Mouse (Mus musculus): ENCODE data around the gene Tmem109. TPM values are rescaled to one million over a fixed set of nuclear protein-coding genes. Genes with fewer than 3 reads are reported as not detected.

The Tmem109 gene
- 10 to 100 TPM; 47.7 to 50.3 TPM for total RNA-seq (2021)

- DNase-seq (ENCODE audit: low spot score in 2 of 2): peak; percentile 93 to 97
- intact Hi-C loops (cut with DNase I): loop anchor here (5.0 kb wide), 2 partner anchors 74 to 169 kb away; no protein-coding TSS in a partner anchor
Observed at GRCm38 (mm10) chr19:10881426-10882154, at the start of gene Tmem109. Tmem109 (minus strand) TSS chr19:10882001.

GRCm38 (mm10) chr19:10930641-10931040, 48.8 kb upstream of the Tmem109 start:
- no peak for DNase-seq (ENCODE audit: low spot score in 2 of 2)
- intact Hi-C loops (cut with DNase I): no loop called here

- DNase-seq (ENCODE audit: low spot score in 2 of 2): no peak
- intact Hi-C loops (cut with DNase I): no loop called here
Observed at GRCm38 (mm10) chr19:10926666-10927065, 44.9 kb upstream of the Tmem109 start.

GRCm38 (mm10) chr19:10926123-10926621, 44.4 kb upstream of the Tmem109 start:
- no peak for DNase-seq (ENCODE audit: low spot score in 2 of 2)
- intact Hi-C loops (cut with DNase I): no loop called here

GRCm38 (mm10) chr19:10924220-10924619, 42.4 kb upstream of the Tmem109 start:
- DNase-seq (ENCODE audit: low spot score in 2 of 2): no peak

GRCm38 (mm10) chr19:10921058-10921457, 39.3 kb upstream of the Tmem109 start:
- intact Hi-C loops (cut with DNase I): no loop called here

More at GRCm38 (mm10) chr19:10924220-10924619, 42.4 kb upstream of the Tmem109 start:
- intact Hi-C loops (cut with DNase I): no loop called here

GRCm38 (mm10) chr19:10920532-10920931, 38.7 kb upstream of the Tmem109 start, which contains the start of gene Zp1:
Zp1 (minus strand) TSS chr19:10920632.
- DNase-seq (ENCODE audit: low spot score in 2 of 2): no peak
- intact Hi-C loops (cut with DNase I): no loop called here

More at GRCm38 (mm10) chr19:10921058-10921457, 39.3 kb upstream of the Tmem109 start:
- DNase-seq (ENCODE audit: low spot score in 2 of 2): no peak

- no peak for DNase-seq (ENCODE audit: low spot score in 2 of 2)
- intact Hi-C loops (cut with DNase I): no loop called here
Observed at GRCm38 (mm10) chr19:10918321-10918991, 36.7 kb upstream of the Tmem109 start.

GRCm38 (mm10) chr19:10916506-10916905, 34.7 kb upstream of the Tmem109 start:
- intact Hi-C loops (cut with DNase I): no loop called here
- DNase-seq (ENCODE audit: low spot score in 2 of 2): no peak

- intact Hi-C loops (cut with DNase I): no loop called here
- DNase-seq (ENCODE audit: low spot score in 2 of 2): no peak
Observed at GRCm38 (mm10) chr19:10914870-10915269, 33.1 kb upstream of the Tmem109 start.

GRCm38 (mm10) chr19:10914291-10914690, 32.5 kb upstream of the Tmem109 start:
- intact Hi-C loops (cut with DNase I): no loop called here
- no peak for DNase-seq (ENCODE audit: low spot score in 2 of 2)

GRCm38 (mm10) chr19:10909087-10909721, 27.4 kb upstream of the Tmem109 start:
- no peak for DNase-seq (ENCODE audit: low spot score in 2 of 2)
- intact Hi-C loops (cut with DNase I): no loop called here

GRCm38 (mm10) chr19:10907891-10908290, 26.1 kb upstream of the Tmem109 start:
- peak; percentile 61 to 70 for DNase-seq (ENCODE audit: low spot score in 2 of 2)
- intact Hi-C loops (cut with DNase I): loop anchor here (2.0 kb wide), 1 partner anchor 51 kb away; no protein-coding TSS in a partner anchor

GRCm38 (mm10) chr19:10905728-10906000, 23.9 kb upstream of the Tmem109 start:
- no peak for DNase-seq (ENCODE audit: low spot score in 2 of 2)
- intact Hi-C loops (cut with DNase I): no loop called here

GRCm38 (mm10) chr19:10904927-10905727, 23.3 kb upstream of the Tmem109 start:
- peak; percentile 57 to 76 for DNase-seq (ENCODE audit: low spot score in 2 of 2)
- intact Hi-C loops (cut with DNase I): no loop called here

GRCm38 (mm10) chr19:10904512-10904911, 22.7 kb upstream of the Tmem109 start:
- no peak for DNase-seq (ENCODE audit: low spot score in 2 of 2)
- intact Hi-C loops (cut with DNase I): no loop called here

- no peak for DNase-seq (ENCODE audit: low spot score in 2 of 2)
- intact Hi-C loops (cut with DNase I): no loop called here
Observed at GRCm38 (mm10) chr19:10901046-10901445, 19.2 kb upstream of the Tmem109 start.

- no peak for DNase-seq (ENCODE audit: low spot score in 2 of 2)
Observed at GRCm38 (mm10) chr19:10900315-10900714, 18.5 kb upstream of the Tmem109 start.

GRCm38 (mm10) chr19:10897491-10897890, 15.7 kb upstream of the Tmem109 start:
- intact Hi-C loops (cut with DNase I): no loop called here
- no peak for DNase-seq (ENCODE audit: low spot score in 2 of 2)

More at GRCm38 (mm10) chr19:10900315-10900714, 18.5 kb upstream of the Tmem109 start:
- intact Hi-C loops (cut with DNase I): no loop called here

- no peak for DNase-seq (ENCODE audit: low spot score in 2 of 2)
- intact Hi-C loops (cut with DNase I): no loop called here
Observed at GRCm38 (mm10) chr19:10896849-10897248, 15.0 kb upstream of the Tmem109 start.
